Mouse (Mus musculus): Measurements from ENCODE around the gene Gldn. TPM values are rescaled to one million over a fixed set of nuclear protein-coding genes. Genes with fewer than 3 reads are reported as not detected.
A peak's percentile ranks its signal among the peaks of the same experiment; 100 is the strongest.

Gene Gldn
- polyA plus RNA-seq, 1 experiment from 2014 or later: 0.17 TPM

- H3K9me3 ChIP-seq: no peaks in the 10 kb centered on the region
- DNase-seq (ENCODE audit: extremely low spot score, low spot score): no peak
- no peaks in the 10 kb centered on the region for H3K36me3 ChIP-seq (replicated peaks)
- no peak overlapping the region for H3K4me3 ChIP-seq
- no peaks in the 10 kb centered on the region for H3K27me3 ChIP-seq (ENCODE audit: poor library complexity, severe bottlenecking)
- peaks cover 31% of the 10 kb centered on the region for H3K4me1 ChIP-seq
- H3K27ac ChIP-seq: 0 out of 2 replicates have a peak overlapping the region, but pooled peaks have one; percentile 56
- 46% methylated on average over 2 of the region's 2 CpGs for WGBS
These were observed 22.6 kb downstream of the Gldn start for GRCm38 (mm10) chr9:54308751-54309358.

GRCm38 (mm10) chr9:54316363-54316762 is 30.1 kb downstream of the Gldn start:
- peaks cover 4% of the 10 kb centered on the region; the same call in 1 of the 2 replicates for H3K4me1 ChIP-seq
- no peak for DNase-seq (ENCODE audit: extremely low spot score, low spot score)
- no peaks in the 10 kb centered on the region for H3K9me3 ChIP-seq
- 76% methylated on average over 9 of the region's 9 CpGs for WGBS
- H3K4me3 ChIP-seq: no peak overlapping the region
- H3K27me3 ChIP-seq (ENCODE audit: poor library complexity, severe bottlenecking): no peaks in the 10 kb centered on the region
- no peak overlapping the region for H3K27ac ChIP-seq
- H3K36me3 ChIP-seq (replicated peaks): no peaks in the 10 kb centered on the region

GRCm38 (mm10) chr9:54323456-54323855 is 37.2 kb downstream of the Gldn start:
- DNase-seq (ENCODE audit: extremely low spot score, low spot score): no peak
- Histone ChIP-seq H3K4me1 (peaks cover 5% of the 10 kb centered on the region; the same call in 1 of the 2 replicates), H3K36me3 (replicated peaks) (no peaks in the 10 kb centered on the region), H3K27ac (no peak overlapping the region), H3K27me3 (ENCODE audit: poor library complexity, severe bottlenecking) (no peaks in the 10 kb centered on the region), H3K4me3 (no peak overlapping the region), H3K9me3 (no peaks in the 10 kb centered on the region)
- 49% methylated on average over 8 of the region's 8 CpGs for WGBS

GRCm38 (mm10) chr9:54329201-54329600 is 42.9 kb downstream of the Gldn start:
- no peaks in the 10 kb centered on the region for H3K9me3 ChIP-seq
- H3K4me1 ChIP-seq: peaks cover 7% of the 10 kb centered on the region; the same call in 1 of the 2 replicates
- no peak overlapping the region for H3K27ac ChIP-seq
- DNase-seq (ENCODE audit: extremely low spot score, low spot score): no peak
- H3K36me3 ChIP-seq (replicated peaks): no peaks in the 10 kb centered on the region
- H3K27me3 ChIP-seq (ENCODE audit: poor library complexity, severe bottlenecking): no peaks in the 10 kb centered on the region
- 93% methylated on average over 7 of the region's 7 CpGs for WGBS
- no peak overlapping the region for H3K4me3 ChIP-seq

- peak; percentile 37 for DNase-seq (ENCODE audit: extremely low spot score, low spot score)
- Histone ChIP-seq H3K27me3 (ENCODE audit: poor library complexity, severe bottlenecking) (no peaks in the 10 kb centered on the region), H3K36me3 (replicated peaks) (no peaks in the 10 kb centered on the region), H3K27ac (peak overlapping the region; percentile 74), H3K4me1 (peaks cover 17% of the 10 kb centered on the region), H3K4me3 (no peak overlapping the region), H3K9me3 (no peaks in the 10 kb centered on the region)
- WGBS: 29% methylated on average over 12 of the region's 12 CpGs
These were observed 49.3 kb downstream of the Gldn start for GRCm38 (mm10) chr9:54335582-54335981.

- Histone ChIP-seq H3K36me3 (replicated peaks) (no peaks in the 10 kb centered on the region), H3K4me3 (no peak overlapping the region), H3K27me3 (ENCODE audit: poor library complexity, severe bottlenecking) (no peaks in the 10 kb centered on the region), H3K4me1 (peaks cover 17% of the 10 kb centered on the region), H3K27ac (peak overlapping the region; percentile 74), H3K9me3 (no peaks in the 10 kb centered on the region)
- WGBS: 43% methylated on average over 6 of the region's 6 CpGs
- DNase-seq (ENCODE audit: extremely low spot score, low spot score): peak; percentile 62
These were observed 50.4 kb downstream of the Gldn start for GRCm38 (mm10) chr9:54336532-54337144.

- no peaks in the 10 kb centered on the region for H3K36me3 ChIP-seq (replicated peaks)
- 78% methylated on average over 7 of the region's 7 CpGs for WGBS
- no peaks in the 10 kb centered on the region for H3K9me3 ChIP-seq
- H3K27me3 ChIP-seq (ENCODE audit: poor library complexity, severe bottlenecking): no peaks in the 10 kb centered on the region
- no peak overlapping the region for H3K4me3 ChIP-seq
- DNase-seq (ENCODE audit: extremely low spot score, low spot score): no peak
- H3K4me1 ChIP-seq: no peaks in the 10 kb centered on the region
- H3K27ac ChIP-seq: no peak overlapping the region
These were observed 55.7 kb downstream of the Gldn start for GRCm38 (mm10) chr9:54342026-54342425.

- Histone ChIP-seq H3K27ac (no peak overlapping the region), H3K4me1 (no peaks in the 10 kb centered on the region), H3K27me3 (ENCODE audit: poor library complexity, severe bottlenecking) (no peaks in the 10 kb centered on the region), H3K9me3 (no peaks in the 10 kb centered on the region), H3K36me3 (replicated peaks) (no peaks in the 10 kb centered on the region), H3K4me3 (no peak overlapping the region)
- DNase-seq (ENCODE audit: extremely low spot score, low spot score): no peak
- 98% methylated on average over 7 of the region's 8 CpGs for WGBS
These were observed 70.5 kb downstream of the Gldn start for GRCm38 (mm10) chr9:54356756-54357155.

Other genes with a start within 250 kb of the Gldn start
- gene Tnfaip8l3, start 218.1 kb upstream of the Gldn start, polyA plus RNA-seq (2016; fragmentation: Nextera tagmentation; extraction: Ambion mirVana): 0.07 and 0.14 TPM in 2 replicates
- gene Cyp19a1, start 18.4 kb upstream of the Gldn start, polyA plus RNA-seq (2016; fragmentation: Nextera tagmentation; extraction: Ambion mirVana): not detected in 2 replicates
- gene Dmxl2, start 215.1 kb downstream of the Gldn start, polyA plus RNA-seq (2016; fragmentation: Nextera tagmentation; extraction: Ambion mirVana): 6.0 and 6.9 TPM in 2 replicates